Mouse (Mus musculus) MEL (cell line): ENCODE results near the gene Naaa. TPM values are rescaled to one million over a fixed set of nuclear protein-coding genes. Genes with fewer than 3 reads are reported as not detected.

Source experiments
- DNase-seq: peaks from one replicate; pipeline ENCODE4 v3.0.0; 2011; ENCODE audit warnings: low read depth, low spot score
- H3K27ac ChIP-seq: 2 replicates; pipeline ENCODE4 v1.5.1; 2012; ENCODE audit warnings: low read depth, mild to moderate bottlenecking, control low read depth, low read length, moderate library complexity; ENCODE audit not compliant: control insufficient read depth
- H3K27me3 ChIP-seq, 2 experiments: fragments of 150-350 bp in 1 of 2; sonication (generic) in 1 of 2; 2 replicates each; pipeline ENCODE4 v1.6.1; 2012; ENCODE audit warnings: low read length in 2 of 2, mild to moderate bottlenecking in 2 of 2, improper control_type of control experiment in 1 of 2, moderate library complexity in 1 of 2; ENCODE audit not compliant: insufficient read depth in 2 of 2, control insufficient read depth in 1 of 2
- H3K36me3 ChIP-seq, 2 experiments: 2 replicates each; pipeline ENCODE4 v1.6.1; 2012 to 2014; ENCODE audit warnings: low read length in 2 of 2, improper control_type of control experiment in 1 of 2, inconsistent platforms in 1 of 2, mild to moderate bottlenecking in 1 of 2; ENCODE audit not compliant: insufficient read depth in 2 of 2, control insufficient read depth in 1 of 2
- H3K4me1 ChIP-seq, 2 experiments: fragments of 150-350 bp in 1 of 2; sonication (generic) in 1 of 2; 2 replicates each; pipeline ENCODE4 v1.6.1; 2012; ENCODE audit warnings: low read length in 2 of 2, improper control_type of control experiment in 1 of 2, mild to moderate bottlenecking in 1 of 2; ENCODE audit not compliant: insufficient read depth in 2 of 2, control insufficient read depth in 1 of 2
- H3K4me3 ChIP-seq, 2 experiments: fragments of 150-350 bp in 1 of 2; sonication (generic) in 1 of 2; 2 replicates each; pipeline ENCODE4 v1.5.1; 2012; ENCODE audit warnings: low read depth in 2 of 2, low read length in 2 of 2, mild to moderate bottlenecking in 2 of 2, moderate library complexity in 2 of 2, control low read depth in 1 of 2, improper control_type of control experiment in 1 of 2; ENCODE audit not compliant: control insufficient read depth in 1 of 2, insufficient read depth in 1 of 2
- H3K79me2 ChIP-seq: 2 replicates; pipeline ENCODE4 v1.6.1; 2012; ENCODE audit warnings: mild to moderate bottlenecking, low read length, moderate library complexity; ENCODE audit not compliant: control insufficient read depth, poor library complexity, insufficient read depth
- H3K9ac ChIP-seq: 2 replicates; pipeline ENCODE4 v1.6.1; 2012; ENCODE audit warnings: low read depth, mild to moderate bottlenecking, control low read depth, low read length, moderate library complexity; ENCODE audit not compliant: control insufficient read depth, poor library complexity, severe bottlenecking
- H3K9me3 ChIP-seq: fragments of 150-350 bp; sonication (generic); replicated peaks from 2 replicates; pipeline ENCODE4 v1.6.1; 2012; ENCODE audit warnings: mild to moderate bottlenecking, low read length, improper control_type of control experiment, moderate library complexity; ENCODE audit not compliant: insufficient read depth
- BHLHE40 ChIP-seq: IDR thresholded peaks from 2 replicates; pipeline ENCODE4 v1.6.1; 2012; ENCODE audit warnings: low read depth, mild to moderate bottlenecking, inconsistent platforms, low read length, improper control_type of control experiment, borderline replicate concordance
- CHD1 ChIP-seq: IDR thresholded peaks from 2 replicates; pipeline ENCODE4 v1.6.1; 2012; ENCODE audit warnings: low read depth, mild to moderate bottlenecking, inconsistent platforms, low read length, improper control_type of control experiment
- CHD2 ChIP-seq: IDR thresholded peaks from 2 replicates; pipeline ENCODE4 v1.6.1; 2011; ENCODE audit warnings: low read length, improper control_type of control experiment
- CTCF ChIP-seq, 3 experiments: IDR thresholded peaks in 2 of 3; conservative IDR thresholded peaks in 1 of 3; 2 replicates each; pipeline ENCODE4 v1.5.1; 2011 to 2012; ENCODE audit warnings: low read length in 3 of 3, low read depth in 2 of 3, mild to moderate bottlenecking in 2 of 3, improper control_type of control experiment in 1 of 3, inconsistent platforms in 1 of 3, mixed read lengths in 1 of 3, moderate library complexity in 1 of 3; ENCODE audit not compliant: control insufficient read depth in 1 of 3, insufficient read depth in 1 of 3, poor library complexity in 1 of 3, severe bottlenecking in 1 of 3
- E2F4 ChIP-seq: IDR thresholded peaks from 2 replicates; pipeline ENCODE4 v1.6.1; 2011; ENCODE audit warnings: low read depth, low read length, improper control_type of control experiment, borderline replicate concordance
- ELF1 ChIP-seq: IDR thresholded peaks from 2 replicates; pipeline ENCODE4 v1.6.1; 2014; ENCODE audit warnings: low read depth, mild to moderate bottlenecking, inconsistent platforms, low read length, improper control_type of control experiment, moderate library complexity
- EP300 ChIP-seq, 2 experiments: IDR thresholded peaks; 2 replicates each; pipeline ENCODE4 v1.6.1; 2011; ENCODE audit warnings: improper control_type of control experiment in 2 of 2, low read length in 2 of 2, low read depth in 1 of 2, mild to moderate bottlenecking in 1 of 2
- GABPA ChIP-seq: IDR thresholded peaks from 2 replicates; pipeline ENCODE4 v1.6.1; 2012; ENCODE audit warnings: low read depth, mild to moderate bottlenecking, inconsistent platforms, low read length, improper control_type of control experiment, moderate library complexity
- GATA1 ChIP-seq: IDR thresholded peaks from 2 replicates; pipeline ENCODE4 v1.6.1; 2011; ENCODE audit warnings: low read depth, low read length, improper control_type of control experiment
- JUND ChIP-seq: IDR thresholded peaks from 2 replicates; pipeline ENCODE4 v1.6.1; 2011; ENCODE audit warnings: low read depth, mild to moderate bottlenecking, improper control_type of control experiment, low read length
- KAT2A ChIP-seq: conservative IDR thresholded peaks from 2 replicates; pipeline ENCODE4 v1.6.1; 2012; ENCODE audit warnings: low read depth, low read length, improper control_type of control experiment, inconsistent platforms
- MAFK ChIP-seq: IDR thresholded peaks from 2 replicates; pipeline ENCODE4 v1.6.1; 2011; ENCODE audit warnings: low read depth, mild to moderate bottlenecking, low read length, improper control_type of control experiment, borderline replicate concordance
- MAX ChIP-seq: IDR thresholded peaks from 2 replicates; pipeline ENCODE4 v1.6.1; 2011; ENCODE audit warnings: low read length, improper control_type of control experiment
- MAZ ChIP-seq: IDR thresholded peaks from 2 replicates; pipeline ENCODE4 v1.6.1; 2012; ENCODE audit warnings: low read depth, mild to moderate bottlenecking, inconsistent platforms, low read length, improper control_type of control experiment
- MXI1 ChIP-seq: IDR thresholded peaks from 2 replicates; pipeline ENCODE4 v1.6.1; 2011; ENCODE audit warnings: mild to moderate bottlenecking, low read depth, low read length, improper control_type of control experiment
- MYC ChIP-seq: IDR thresholded peaks from 2 replicates; pipeline ENCODE4 v1.6.1; 2011; ENCODE audit warnings: low read depth, mild to moderate bottlenecking, low read length, improper control_type of control experiment, moderate library complexity
- POLR2A ChIP-seq, 2 experiments: IDR thresholded peaks; 2 replicates each; pipeline ENCODE4 v1.6.1; 2011 to 2012; ENCODE audit warnings: low read length in 2 of 2, mild to moderate bottlenecking in 2 of 2, control low read depth in 1 of 2, improper control_type of control experiment in 1 of 2, low read depth in 1 of 2, moderate library complexity in 1 of 2; ENCODE audit not compliant: control insufficient read depth in 1 of 2, insufficient read depth in 1 of 2, poor library complexity in 1 of 2
- SIN3A ChIP-seq: IDR thresholded peaks from 2 replicates; pipeline ENCODE4 v1.6.1; 2012; ENCODE audit warnings: low read length, improper control_type of control experiment, inconsistent platforms
- TAL1 ChIP-seq: IDR thresholded peaks from 2 replicates; pipeline ENCODE4 v1.6.1; 2012; ENCODE audit warnings: mild to moderate bottlenecking, inconsistent platforms, low read length, moderate library complexity, mixed read lengths
- TBP ChIP-seq: IDR thresholded peaks from 2 replicates; pipeline ENCODE4 v1.8.0; 2011; ENCODE audit warnings: low read depth, low read length, improper control_type of control experiment
- TCF12 ChIP-seq: IDR thresholded peaks from 2 replicates; pipeline ENCODE4 v1.6.1; 2014; ENCODE audit warnings: low read depth, mild to moderate bottlenecking, inconsistent platforms, low read length, improper control_type of control experiment, moderate library complexity
- UBTF ChIP-seq: IDR thresholded peaks from 2 replicates; pipeline ENCODE4 v1.6.1; 2012; ENCODE audit warnings: low read depth, mild to moderate bottlenecking, inconsistent platforms, low read length, improper control_type of control experiment, moderate library complexity, borderline replicate concordance; ENCODE audit not compliant: insufficient read depth
- USF1 ChIP-seq: IDR thresholded peaks from 2 replicates; pipeline ENCODE4 v1.6.1; 2014; ENCODE audit warnings: low read depth, mild to moderate bottlenecking, inconsistent platforms, low read length, improper control_type of control experiment, moderate library complexity
- USF2 ChIP-seq, 2 experiments: IDR thresholded peaks; 2 replicates each; pipeline ENCODE4 v1.6.1; 2011 to 2012; ENCODE audit warnings: improper control_type of control experiment in 2 of 2, low read length in 2 of 2, borderline replicate concordance in 1 of 2, inconsistent platforms in 1 of 2, low read depth in 1 of 2, mild to moderate bottlenecking in 1 of 2; ENCODE audit not compliant: insufficient read depth in 1 of 2
- ZMIZ1 ChIP-seq: IDR thresholded peaks from 2 replicates; pipeline ENCODE4 v1.6.1; 2012; ENCODE audit warnings: low read depth, mild to moderate bottlenecking, inconsistent platforms, low read length, improper control_type of control experiment, moderate library complexity
- ZNF384 ChIP-seq: IDR thresholded peaks from 2 replicates; pipeline ENCODE4 v1.6.1; 2012; ENCODE audit warnings: low read depth, mild to moderate bottlenecking, inconsistent platforms, low read length, improper control_type of control experiment
- polyA plus RNA-seq, 2 experiments: library from polyadenylated mRNA; stranded (reverse) in 1 of 2; unstranded in 1 of 2; fragments of >175 nt in 1 of 2; fragments of >200 nt in 1 of 2; gene quantifications; 2 replicates each; pipeline versions ENCODE4 v1.2.1 to v1.2.4; 2012; ENCODE audit warnings: low replicate concordance in 2 of 2, low read depth in 1 of 2; ENCODE audit not compliant: insufficient read length in 2 of 2, insufficient read depth in 1 of 2, missing spikeins in 1 of 2
- total RNA-seq: library from RNA; depleted of rRNA; stranded (reverse); fragments of 300-350 nt; gene quantifications from 2 replicates; pipeline ENCODE4 v1.2.3, GENCODE M21; 2012

Gene Naaa
- total and polyA plus RNA-seq, 3 experiments: 2.2 to 6.7 TPM; not detected in 1

DNA sequence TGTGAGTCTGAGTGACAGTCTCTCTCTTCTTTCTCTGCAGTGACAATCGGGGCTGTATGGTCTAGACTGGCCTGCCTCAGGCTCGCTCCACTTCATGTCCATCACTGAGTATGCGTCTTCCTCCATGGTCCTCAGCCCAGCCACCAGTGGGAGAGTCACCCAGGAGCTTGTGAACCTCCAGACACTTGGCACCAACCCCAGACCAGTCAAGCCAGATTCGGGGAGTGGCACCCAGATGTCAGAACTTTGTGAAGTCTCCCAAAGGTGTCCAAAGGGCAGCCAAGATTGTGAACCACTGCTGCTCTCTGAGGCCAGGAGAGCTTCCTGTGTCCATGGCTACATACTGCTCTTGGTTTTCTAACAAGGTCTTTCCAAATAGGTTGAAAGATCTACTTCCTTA lies 65.7 kb downstream of the Naaa start:
- Histone ChIP-seq H3K36me3 (no peaks in the 10 kb centered on the region), H3K79me2 (no peaks in the 10 kb centered on the region), H3K27ac (no peak overlapping the region), H3K9ac (no peak overlapping the region), H3K4me3 (no peak overlapping the region), H3K27me3 (no peaks in the 10 kb centered on the region; a peak in 1 of 4 replicates), H3K4me1 (peaks cover 0 to 3% of the 10 kb centered on the region in 2 experiments; a peak in 1 of 4 replicates), H3K9me3 (no peaks in the 10 kb centered on the region)
- DNase-seq: no peak
- TF ChIP-seq GATA1 (no peak), USF2 (IDR thresholded peaks at IDR 0.05; ENCODE audit: borderline replicate concordance in 1 of 2, insufficient read depth in 1 of 2, low read depth in 1 of 2, low read length in 2 of 2) (no peak), E2F4 (no peak), KAT2A (no peak), TCF12 (no peak), GABPA (no peak), TAL1 (no peak), ZMIZ1 (no peak), MAX (no peak), POLR2A (IDR thresholded peaks at IDR 0.05; ENCODE audit: control insufficient read depth in 1 of 2, insufficient read depth in 1 of 2, low read depth in 1 of 2, low read length in 2 of 2, poor library complexity in 1 of 2) (no peak), EP300 (IDR thresholded peaks at IDR 0.05; ENCODE audit: low read depth in 1 of 2, low read length in 2 of 2) (no peak), MYC (no peak), ZNF384 (no peak), CHD1 (no peak), JUND (no peak), MXI1 (no peak), CHD2 (no peak), CTCF (IDR thresholded peaks at IDR 0.05 in 2 of 3, conservative IDR thresholded peaks at IDR 0.05 in 1 of 3; ENCODE audit: control insufficient read depth in 1 of 3, insufficient read depth in 1 of 3, low read depth in 2 of 3, low read length in 3 of 3, poor library complexity in 1 of 3, severe bottlenecking in 1 of 3) (no peak), SIN3A (no peak), MAZ (no peak)

DNA sequence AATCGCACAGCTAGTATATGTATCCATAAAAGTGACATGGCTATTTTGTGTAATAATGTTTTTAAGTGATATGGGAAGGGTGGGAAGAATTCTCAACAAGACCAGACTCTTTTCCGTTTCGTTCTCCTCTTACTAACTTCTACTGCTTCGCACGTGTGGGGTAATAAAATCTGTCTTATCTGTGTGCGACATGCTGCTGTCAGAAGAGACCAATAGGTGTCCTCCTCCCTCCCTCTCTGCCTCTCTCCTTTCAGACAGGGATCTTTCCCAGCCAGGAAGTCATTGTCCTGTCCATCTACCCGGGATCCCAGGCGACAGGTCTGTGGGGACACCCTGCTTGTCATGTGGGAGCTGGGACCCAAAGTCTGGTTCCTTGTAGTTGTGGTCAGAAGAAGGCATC lies 67.8 kb downstream of the Naaa start:
- H3K27ac ChIP-seq: no peak overlapping the region
- H3K27me3 ChIP-seq: no peaks in the 10 kb centered on the region; a peak in 1 of 4 replicates
- peaks cover 4 to 14% of the 10 kb centered on the region in 2 experiments; a peak in 3 of 4 replicates for H3K4me1 ChIP-seq
- TF ChIP-seq SIN3A (no peak), GATA1 (0 out of 2 replicates have a peak, but pooled peaks have one; percentile 39), ELF1 (no peak), BHLHE40 (peak; percentile 91), MYC (no peak), POLR2A (IDR thresholded peaks at IDR 0.05; ENCODE audit: control insufficient read depth in 1 of 2, insufficient read depth in 1 of 2, low read depth in 1 of 2, low read length in 2 of 2, poor library complexity in 1 of 2) (no peak), MXI1 (peak; percentile 51; the same call in 1 of the 2 replicates), TBP (no peak), TAL1 (0 out of 2 replicates have a peak, but pooled peaks have one; percentile 10), TCF12 (0 out of 2 replicates have a peak, but pooled peaks have one; percentile 10), UBTF (no peak), GABPA (no peak), MAX (peak; percentile 68), USF1 (no peak), MAFK (no peak), EP300 (IDR thresholded peaks at IDR 0.05; ENCODE audit: low read depth in 1 of 2, low read length in 2 of 2) (no peak)
- H3K9me3 ChIP-seq: no peaks in the 10 kb centered on the region
- H3K4me3 ChIP-seq: no peak overlapping the region
- no peak overlapping the region for H3K9ac ChIP-seq
- H3K79me2 ChIP-seq: no peaks in the 10 kb centered on the region
- H3K36me3 ChIP-seq: peaks cover 0 to 7% of the 10 kb centered on the region in 2 experiments; a peak in 2 of 4 replicates
- no peak for DNase-seq
